Mouse (Mus musculus) CH12.LX (cell line): ENCODE measurements around the gene Samsn1.

Source experiments
- BHLHE40 ChIP-seq: IDR thresholded peaks from 2 replicates; pipeline ENCODE4 v1.6.1; 2011; ENCODE audit warnings: mild to moderate bottlenecking, low read depth, low read length, improper control_type of control experiment
- CTCF ChIP-seq, 2 experiments: IDR thresholded peaks in 1 of 2; conservative IDR thresholded peaks in 1 of 2; 2 replicates each; pipeline ENCODE4 v1.5.1; 2011 to 2012; ENCODE audit warnings: low read depth in 2 of 2, low read length in 2 of 2, improper control_type of control experiment in 1 of 2, inconsistent platforms in 1 of 2, mild to moderate bottlenecking in 1 of 2, moderate library complexity in 1 of 2
- ZKSCAN1 ChIP-seq: IDR thresholded peaks from 2 replicates; pipeline ENCODE4 v1.6.1; 2012; ENCODE audit warnings: low read depth, inconsistent platforms, low read length, improper control_type of control experiment, borderline replicate concordance

GRCm38 (mm10) chr16:75926511-75926910 is 95.6 kb downstream of the Samsn1 start:
- TF ChIP-seq BHLHE40 (no peak), CTCF (conservative IDR thresholded peaks at IDR 0.05 in 1 of 2, IDR thresholded peaks at IDR 0.05 in 1 of 2; ENCODE audit: low read depth in 2 of 2, low read length in 2 of 2) (no peak), ZKSCAN1 (no peak)
